Mouse (Mus musculus) adrenal gland, postnatal 14 days (tissue): ENCODE data around the gene Scel. TPM values are rescaled to one million over a fixed set of nuclear protein-coding genes. Genes with fewer than 3 reads are reported as not detected.
A peak's percentile ranks its signal among the peaks of the same experiment; 100 is the strongest.
"Not testable (repeated sequence)": the region's sequence is repeated elsewhere in the genome, so short reads cannot be mapped to it uniquely, and the experiment has no call there.

Experiments used
- DNase-seq: peaks from one replicate; pipeline ENCODE4 v3.0.0; 2021; ENCODE audit warnings: mixed read lengths
- long read RNA-seq, 2 experiments: library from polyadenylated mRNA; stranded (forward); transcript quantifications; one replicate each; pipeline ENCODE4 v2.0.0; 2021
- total RNA-seq: library from RNA; stranded (reverse); gene quantifications from 2 replicates; pipeline ENCODE4 v1.2.3, GENCODE M21; 2021

Gene Scel
- 0.15 TPM in 1 of 2 replicates, not detected in the other for total RNA-seq
- long read RNA-seq, experiment 1, result 0 reads
- long read RNA-seq, experiment 2, result 0 reads

DNA sequence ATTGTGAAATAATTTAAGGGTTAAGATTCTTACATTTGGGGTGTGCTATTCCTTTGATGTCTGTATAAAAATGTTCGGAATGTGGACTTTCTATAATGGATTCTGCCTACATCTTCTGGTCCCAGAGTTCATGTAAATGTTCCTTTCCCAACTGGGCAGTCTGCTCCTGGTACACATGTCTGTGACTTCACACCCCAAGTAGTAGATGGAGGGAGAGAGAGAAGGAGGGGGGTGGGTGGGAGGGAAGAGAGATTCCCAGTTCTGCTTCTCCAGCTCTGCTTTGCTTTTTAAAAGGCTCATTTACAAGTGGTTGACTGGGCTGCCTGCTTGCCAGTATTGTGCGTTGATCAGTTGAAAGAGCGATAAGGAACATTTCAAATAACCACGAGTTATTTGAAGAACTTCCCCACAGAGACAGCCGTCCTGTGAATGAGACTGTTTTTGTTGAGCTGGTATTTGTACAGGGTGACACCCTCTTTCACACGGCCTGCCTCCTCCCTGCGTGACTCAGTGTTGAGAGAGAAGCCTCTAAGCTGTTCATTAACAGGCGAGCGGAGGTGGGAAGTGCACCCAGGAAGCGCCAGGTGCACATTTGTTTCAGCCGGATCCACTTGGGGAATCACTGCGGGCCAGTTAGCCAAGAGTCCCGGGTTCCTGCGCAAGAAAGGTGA is at the start of gene Scel:
Scel (plus strand) TSS at position 541 of the 671 bp plus-strand sequence.
- DNase-seq, result no peak

- no peak for DNase-seq
Measured at GRCm38 (mm10) chr14:103468691-103469463, 44.3 kb upstream of the Scel start.

DNA sequence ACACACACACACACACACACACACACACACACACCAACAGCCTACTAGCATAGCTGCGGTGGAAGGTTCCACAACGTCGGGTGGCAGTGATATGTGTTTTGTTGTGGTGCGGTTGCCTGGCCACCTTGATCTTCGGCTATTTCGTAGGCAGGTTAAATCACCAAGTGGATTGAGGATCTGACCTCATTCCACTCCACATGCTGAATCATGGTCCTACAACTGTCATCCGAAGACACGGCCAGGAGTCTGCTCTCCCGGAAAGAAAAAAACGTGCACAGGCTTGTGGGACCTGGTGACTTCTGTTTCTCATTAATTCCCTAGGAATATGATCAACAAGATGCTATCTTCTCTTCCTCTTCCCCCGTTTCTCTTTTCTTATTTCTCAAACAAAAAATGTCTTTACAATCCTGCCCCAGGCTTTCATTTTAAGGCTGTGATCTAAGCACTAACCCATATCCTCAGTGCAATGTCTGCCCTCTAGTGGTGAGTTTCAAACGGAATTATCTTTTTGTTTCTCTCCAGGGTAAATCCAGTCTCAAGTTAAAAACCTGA is 43.6 kb upstream of the Scel start:
- peak; percentile 65 for DNase-seq

- peak; percentile 33 for DNase-seq
Measured at GRCm38 (mm10) chr14:103471074-103471778, 41.9 kb upstream of the Scel start.

GRCm38 (mm10) chr14:103471806-103472553 is 41.2 kb upstream of the Scel start:
- DNase-seq, result peak; percentile 82

- DNase-seq, result no peak
Measured at GRCm38 (mm10) chr14:103472554-103472905, 40.6 kb upstream of the Scel start.

DNA sequence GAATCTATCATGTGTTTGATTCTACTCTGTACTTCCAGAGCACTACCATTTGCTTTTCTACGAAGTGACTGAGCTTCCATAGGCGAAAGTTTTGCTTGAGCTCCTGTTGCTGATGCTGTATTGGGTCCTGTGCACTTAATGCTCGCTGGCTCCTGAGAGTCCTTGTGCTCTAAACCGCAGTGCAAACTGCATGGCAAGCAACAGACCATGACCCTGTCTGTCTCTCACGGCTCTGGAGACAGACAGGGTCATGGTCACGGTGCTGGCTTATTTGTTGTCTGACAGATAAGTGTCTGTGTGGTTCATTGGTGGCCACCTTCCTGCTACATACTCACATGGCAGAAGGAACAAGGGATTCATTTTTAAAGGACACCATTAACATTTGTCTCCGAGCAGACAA is 37.8 kb upstream of the Scel start:
- DNase-seq, result no peak

DNA sequence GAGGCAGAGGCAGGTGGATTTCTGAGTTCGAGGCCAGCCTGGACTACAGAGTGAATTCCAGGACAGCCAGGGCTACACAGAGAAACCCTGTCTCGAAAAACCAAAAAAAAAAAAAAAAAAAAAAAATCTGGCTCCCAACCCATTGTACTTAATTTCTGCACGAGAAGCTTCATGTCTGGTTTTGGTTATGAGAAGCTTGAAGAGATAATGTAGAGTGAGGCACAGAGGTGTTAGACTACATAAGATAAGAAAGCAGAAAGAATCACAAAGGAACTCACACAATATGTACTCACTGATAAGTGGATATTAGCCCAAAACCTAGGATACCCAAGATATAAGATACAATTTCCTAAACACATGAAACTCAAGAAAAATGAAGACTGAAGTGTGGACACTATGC is 36.9 kb upstream of the Scel start:
- DNase-seq, result not testable (repeated sequence)

DNA sequence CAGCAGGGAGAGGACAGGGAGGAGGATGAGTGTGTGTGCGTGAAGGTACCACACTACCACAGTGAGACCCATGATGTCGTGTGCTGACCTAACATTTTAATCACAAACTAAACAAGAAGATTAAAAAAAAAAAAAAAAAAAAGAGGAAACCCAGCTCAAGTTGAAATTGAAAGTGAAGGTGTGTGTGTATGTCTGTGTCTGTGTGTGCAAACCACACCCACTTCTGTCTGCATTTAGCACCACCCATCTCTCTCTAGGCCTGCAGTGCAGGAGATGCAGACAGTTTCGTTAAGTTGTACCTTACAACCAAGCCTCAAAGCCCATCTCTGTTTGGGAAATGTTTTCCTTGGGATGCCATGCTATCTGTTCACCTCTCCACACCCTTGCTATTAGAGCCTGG is 35.9 kb upstream of the Scel start:
- DNase-seq, result no peak

DNA sequence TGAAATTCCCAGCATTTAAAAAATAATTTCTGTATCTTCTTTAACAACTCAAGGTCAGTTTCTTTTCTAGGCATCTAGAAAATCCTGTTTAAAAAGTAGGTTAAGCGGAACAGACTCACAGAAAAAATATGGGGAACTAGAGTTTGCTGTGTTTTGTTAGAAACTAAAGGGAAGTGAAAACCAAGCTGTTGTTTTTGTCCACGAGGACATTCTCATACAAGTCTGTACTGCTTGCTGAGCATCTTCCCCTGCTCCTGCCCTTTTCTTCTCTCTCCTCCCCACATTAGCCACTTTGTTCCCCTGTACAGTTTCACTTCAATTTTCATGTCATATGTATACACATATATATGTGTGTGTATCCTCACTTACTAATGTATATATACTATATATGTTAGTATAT is 35.2 kb upstream of the Scel start:
- no peak for DNase-seq

DNA sequence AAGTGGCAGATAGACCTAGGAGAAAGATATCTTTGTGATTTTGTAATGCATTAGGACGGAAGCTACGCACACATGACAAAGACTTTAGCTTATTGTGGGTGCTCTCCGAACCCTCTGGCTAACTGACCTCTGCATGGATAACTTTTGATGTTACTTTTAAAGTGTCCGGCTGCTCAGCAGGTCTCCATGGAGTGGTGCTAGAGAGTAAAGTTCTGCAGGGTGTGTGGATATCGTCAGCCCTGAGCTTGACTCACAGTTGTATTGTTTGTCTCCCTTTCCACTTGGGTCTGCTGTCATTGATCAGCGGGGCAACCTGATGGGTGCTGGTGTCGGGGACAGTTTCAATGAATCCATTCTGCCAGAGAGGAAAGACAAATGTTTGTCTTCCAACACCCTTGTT is 33.7 kb upstream of the Scel start:
- no peak for DNase-seq

GRCm38 (mm10) chr14:103481514-103481913 is 31.6 kb upstream of the Scel start:
- no peak for DNase-seq

DNA sequence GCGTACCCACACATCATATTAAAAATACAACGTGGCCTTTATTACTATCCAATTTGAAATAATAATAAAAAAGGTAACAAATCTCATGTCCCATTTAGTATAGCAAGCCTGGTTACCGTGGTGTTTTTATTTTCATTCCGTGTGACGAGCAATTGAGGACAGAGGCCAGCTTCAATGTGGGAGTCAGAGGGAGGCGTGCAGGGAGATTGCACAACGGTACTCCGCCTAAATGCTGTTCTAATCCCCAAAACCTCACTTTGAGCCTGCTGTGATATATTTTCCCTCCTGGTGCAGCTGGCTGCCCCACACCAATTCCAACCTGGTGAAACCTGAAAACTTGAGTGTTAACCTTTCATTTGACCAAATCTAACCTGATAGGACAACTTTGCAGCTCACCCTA is 27.5 kb upstream of the Scel start:
- no peak for DNase-seq

DNA sequence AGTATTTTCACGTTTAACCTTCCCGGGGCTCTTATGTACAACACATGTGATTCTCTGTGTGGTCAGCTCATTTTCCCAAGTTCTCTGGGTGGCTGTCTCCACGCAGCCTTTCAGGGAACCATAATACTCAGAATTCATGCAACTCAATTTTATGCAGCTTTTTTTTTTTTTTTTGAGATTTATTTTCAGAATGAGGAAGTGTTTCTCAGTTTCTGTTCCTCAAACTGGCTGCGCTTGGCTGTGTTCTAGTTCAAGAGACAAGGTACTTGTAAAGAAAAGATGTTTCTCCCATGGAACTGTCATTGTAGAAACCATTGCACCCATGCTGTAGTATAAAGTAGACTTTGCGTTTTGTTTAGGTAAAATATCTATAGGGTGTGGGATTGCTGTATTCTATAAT is 26.2 kb upstream of the Scel start:
- no peak for DNase-seq

- DNase-seq, result no peak
Measured at GRCm38 (mm10) chr14:103488659-103489058, 24.5 kb upstream of the Scel start.

- no peak for DNase-seq
Measured at GRCm38 (mm10) chr14:103498199-103498598, 14.9 kb upstream of the Scel start.

GRCm38 (mm10) chr14:103498613-103499012 is 14.5 kb upstream of the Scel start:
- no peak for DNase-seq

DNA sequence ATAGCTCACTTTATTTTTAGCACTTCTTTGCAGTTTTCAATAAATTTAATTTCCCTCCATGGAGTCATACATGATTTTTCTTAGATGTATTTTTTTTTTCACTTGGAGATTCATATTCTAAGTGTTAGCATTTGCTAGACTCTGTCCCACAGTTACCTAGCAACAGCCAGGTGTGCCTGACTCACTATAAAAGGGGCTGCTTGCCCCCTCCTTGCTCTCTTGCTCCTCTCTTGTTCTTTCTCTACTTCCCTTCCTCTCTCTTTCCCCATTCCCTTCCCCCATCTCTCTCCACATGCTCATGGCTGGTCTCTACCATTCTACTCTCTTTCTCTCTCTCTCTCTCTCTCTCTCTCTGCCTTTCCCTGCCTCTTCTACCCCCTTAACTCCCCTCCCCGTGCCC is 14.1 kb upstream of the Scel start:
- no peak for DNase-seq

GRCm38 (mm10) chr14:103500309-103500708 is 12.8 kb upstream of the Scel start:
- DNase-seq, result peak; percentile 17

GRCm38 (mm10) chr14:103500941-103501340 is 12.2 kb upstream of the Scel start:
- no peak for DNase-seq

GRCm38 (mm10) chr14:103504514-103504913 is 8.6 kb upstream of the Scel start:
- DNase-seq, result no peak

DNA sequence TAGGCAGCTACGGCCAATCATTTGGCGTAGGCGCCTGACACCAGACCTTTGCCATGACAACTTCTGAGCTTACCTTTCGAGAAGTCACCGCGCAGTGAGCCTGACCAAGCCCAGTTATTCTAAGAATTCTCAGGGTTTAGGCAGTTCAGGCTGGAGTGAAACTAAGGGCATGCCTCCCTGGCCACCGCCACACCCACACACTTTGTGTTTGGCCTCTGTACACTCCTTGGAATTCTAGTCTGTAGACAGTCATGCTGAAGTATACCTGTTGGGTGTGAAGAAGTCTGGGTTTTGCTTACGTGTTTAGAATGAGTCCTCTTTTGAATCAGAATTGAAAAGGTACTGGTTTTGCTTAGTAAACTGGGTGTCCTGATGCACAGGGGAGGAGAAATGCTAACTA is 3.6 kb upstream of the Scel start:
- no peak for DNase-seq
